Mouse (Mus musculus) T-helper 1 cell (primary cell): Measurements from ENCODE around the gene Barhl1.

Source experiments
- in situ Hi-C: fragments of 300-600 bp; cut with MboI, MseI; formaldehyde crosslinking; loops from one replicate; pipeline ENCODE4 v1.15.1; 2025; ENCODE audit warnings: high pct_unique_total_duplicates

The Barhl1 gene

DNA sequence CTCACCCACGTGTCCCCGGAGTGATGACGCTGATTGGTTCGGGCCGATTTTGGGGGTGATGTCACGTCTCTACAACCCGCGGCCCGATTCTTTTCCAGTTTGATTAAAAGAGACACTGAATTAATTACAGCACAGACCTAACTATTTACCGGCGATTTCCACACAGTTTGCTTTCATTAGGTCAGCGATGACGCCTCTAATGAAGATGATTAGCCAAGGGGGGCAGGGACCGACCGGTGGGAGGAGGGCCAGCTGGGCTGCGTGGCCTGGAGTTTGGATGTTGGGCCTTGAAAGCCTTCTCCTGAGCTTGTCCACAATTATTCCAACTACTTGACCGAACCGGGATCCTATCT, at the start of gene Barhl1:
Gene Barhl1 (minus strand): TSS at position 156 of the 353 bp plus-strand sequence.
- in situ Hi-C loops: no loop called here

GRCm38 (mm10) chr2:28963565-28963964, 47.1 kb upstream of the Barhl1 start:
- in situ Hi-C loops: no loop called here

- in situ Hi-C loops: no loop called here
Measured at GRCm38 (mm10) chr2:28961636-28962035, 45.2 kb upstream of the Barhl1 start.

- in situ Hi-C loops: no loop called here
Measured at GRCm38 (mm10) chr2:28961024-28961585, 44.6 kb upstream of the Barhl1 start.

- in situ Hi-C loops: no loop called here
Measured at GRCm38 (mm10) chr2:28956874-28957273, 40.4 kb upstream of the Barhl1 start.

GRCm38 (mm10) chr2:28954595-28954994, 38.1 kb upstream of the Barhl1 start:
- in situ Hi-C loops: no loop called here

GRCm38 (mm10) chr2:28952981-28953380, 36.5 kb upstream of the Barhl1 start:
- in situ Hi-C loops: no loop called here

GRCm38 (mm10) chr2:28946312-28946711, 29.8 kb upstream of the Barhl1 start:
- in situ Hi-C loops: no loop called here

DNA sequence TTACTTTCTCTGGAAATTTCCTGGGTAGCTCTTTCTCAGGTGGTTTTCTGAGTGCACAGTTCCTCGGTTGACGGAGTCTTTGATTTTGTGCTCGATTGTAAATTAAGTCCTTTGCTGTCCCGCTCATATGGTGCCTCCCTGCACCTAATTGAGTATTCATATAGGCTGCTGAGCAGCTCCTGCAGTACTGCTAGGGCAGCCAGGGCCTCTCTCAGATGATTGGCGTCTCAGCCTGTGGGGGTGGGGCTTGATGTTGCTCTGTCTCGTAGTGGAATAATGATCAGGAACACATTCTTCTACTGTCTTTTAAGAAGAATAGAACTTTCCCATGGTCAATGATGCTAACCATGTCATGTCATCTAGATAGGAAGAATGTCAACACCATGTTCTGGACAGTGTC, 28.9 kb upstream of the Barhl1 start:
- in situ Hi-C loops: no loop called here

DNA sequence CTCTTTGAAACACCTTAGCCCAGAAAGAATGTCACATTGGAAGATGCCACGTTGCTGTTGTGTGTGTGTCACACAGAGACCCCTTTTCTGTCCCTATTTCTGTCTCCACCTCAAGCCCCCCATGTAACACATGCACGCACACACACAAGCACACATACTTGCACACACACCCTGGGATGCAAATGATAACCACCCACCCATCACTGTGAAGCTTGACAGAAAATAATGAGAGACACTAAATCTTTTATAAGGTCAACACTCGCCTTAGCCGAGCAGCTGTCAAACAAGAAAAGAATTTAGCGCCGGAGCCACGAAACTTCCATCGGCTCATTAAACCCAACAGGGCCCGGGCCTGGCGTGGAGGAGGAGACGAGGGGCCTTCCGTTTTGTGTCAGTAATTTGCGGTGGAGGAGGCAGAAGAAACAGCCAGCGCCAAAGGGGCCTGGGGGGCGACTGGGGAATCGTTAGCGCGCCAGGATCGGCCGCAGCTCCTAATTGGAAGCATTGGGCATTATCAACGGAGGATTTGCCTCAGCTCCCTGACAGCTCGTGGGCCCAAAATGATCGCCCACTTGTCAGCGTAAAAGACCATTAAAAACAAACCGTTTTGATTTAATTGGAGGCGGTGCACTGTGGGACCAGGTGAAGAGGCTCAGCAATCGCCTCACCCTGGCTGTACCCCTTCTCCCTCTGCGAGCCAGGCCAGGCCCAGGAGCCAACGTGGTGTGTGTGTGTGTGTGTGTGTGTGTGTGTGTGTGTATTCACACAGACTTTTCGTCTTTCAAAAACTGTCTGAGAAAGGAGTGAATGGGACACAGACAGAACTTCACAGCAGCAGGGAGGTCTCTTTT, 27.4 kb upstream of the Barhl1 start:
- in situ Hi-C loops: no loop called here

DNA sequence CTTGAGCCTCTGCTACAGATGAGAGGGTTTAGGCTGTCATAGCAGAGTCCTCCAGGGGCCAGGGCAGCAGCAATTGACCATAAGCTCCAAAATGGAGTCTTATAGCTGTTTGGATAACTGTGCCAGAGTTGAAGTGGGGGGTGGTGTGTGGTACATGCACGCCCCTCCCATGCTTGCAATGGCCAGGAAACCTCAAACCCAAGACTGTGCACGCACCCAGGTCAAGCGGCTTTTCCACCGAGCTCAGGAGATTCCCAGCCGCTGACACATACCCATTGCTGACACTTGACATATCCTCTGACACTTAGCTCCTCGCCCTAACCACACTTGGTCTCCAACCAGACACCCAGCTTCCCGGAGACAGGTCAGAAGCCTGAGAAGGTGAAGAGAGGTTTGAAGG, 22.5 kb upstream of the Barhl1 start:
- in situ Hi-C loops: no loop called here

DNA sequence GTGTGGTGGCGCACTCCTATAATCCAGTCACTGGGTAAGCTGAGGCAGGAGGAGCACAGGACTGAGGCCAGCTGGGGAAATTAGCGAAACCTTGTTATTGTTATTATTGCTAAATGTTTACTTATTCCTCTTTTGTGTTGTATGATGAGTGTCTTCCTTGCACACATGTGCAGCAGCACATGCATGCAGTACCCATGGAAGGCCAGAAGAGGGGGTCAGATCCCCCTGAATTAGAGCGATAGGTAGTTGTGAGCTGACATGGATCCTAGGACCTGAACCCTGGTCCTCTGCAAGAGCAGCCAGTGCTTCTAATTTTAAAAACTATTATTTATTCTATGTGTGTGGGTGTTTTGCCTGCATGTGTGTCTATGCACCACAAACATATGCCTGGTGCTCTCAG, 14.1 kb upstream of the Barhl1 start:
- in situ Hi-C loops: no loop called here

GRCm38 (mm10) chr2:28923912-28924311, 7.4 kb upstream of the Barhl1 start:
- in situ Hi-C loops: loop anchor here (5.0 kb wide), 1 partner anchor 118 kb away; no protein-coding TSS in a partner anchor

GRCm38 (mm10) chr2:28919001-28919400, 2.5 kb upstream of the Barhl1 start:
- in situ Hi-C loops: no loop called here

GRCm38 (mm10) chr2:28917518-28918361, 1.3 kb upstream of the Barhl1 start:
- in situ Hi-C loops: no loop called here

GRCm38 (mm10) chr2:28917156-28917517, 669 bp upstream of the Barhl1 start:
- in situ Hi-C loops: no loop called here

DNA sequence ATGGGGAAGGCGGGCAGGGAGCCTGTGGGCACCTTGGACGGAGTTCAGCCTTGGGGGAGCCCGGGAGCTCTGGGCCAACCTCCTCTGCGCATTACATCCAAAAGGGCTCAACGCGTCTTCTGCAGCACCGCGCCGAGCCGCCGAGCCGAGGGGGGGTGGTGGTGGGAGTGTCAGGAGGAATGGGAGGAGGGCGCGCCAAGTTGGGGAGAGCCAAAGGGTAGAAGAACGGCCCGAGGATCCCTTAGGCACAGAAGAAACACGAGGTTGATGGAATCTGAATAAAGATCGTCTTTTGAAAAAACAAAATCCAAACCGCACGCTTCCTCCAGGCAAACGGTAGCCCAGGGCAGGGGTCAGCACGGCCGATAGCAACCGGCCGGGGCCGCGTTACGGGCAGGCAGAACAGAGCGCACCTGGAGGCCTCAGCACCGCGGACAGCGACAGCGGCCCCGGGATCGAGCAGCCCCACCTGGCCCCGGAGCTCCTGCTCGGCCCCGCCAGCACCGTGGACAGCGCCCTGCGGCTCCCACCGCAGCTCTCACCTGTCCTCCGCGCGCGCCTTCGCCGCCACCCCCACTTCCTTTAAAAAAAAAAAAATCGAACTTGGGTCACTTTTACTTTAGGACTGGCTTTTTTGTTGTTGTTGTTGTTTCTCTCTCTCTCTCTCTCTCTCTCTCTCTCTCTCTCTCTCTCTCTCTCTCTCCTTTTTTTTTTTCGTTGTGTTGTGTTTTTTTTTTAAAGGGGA, 528 bp downstream of the Barhl1 start:
- in situ Hi-C loops: no loop called here

GRCm38 (mm10) chr2:28915104-28915738, 1.2 kb downstream of the Barhl1 start:
- in situ Hi-C loops: no loop called here

GRCm38 (mm10) chr2:28914121-28914520, 2.3 kb downstream of the Barhl1 start:
- in situ Hi-C loops: no loop called here

DNA sequence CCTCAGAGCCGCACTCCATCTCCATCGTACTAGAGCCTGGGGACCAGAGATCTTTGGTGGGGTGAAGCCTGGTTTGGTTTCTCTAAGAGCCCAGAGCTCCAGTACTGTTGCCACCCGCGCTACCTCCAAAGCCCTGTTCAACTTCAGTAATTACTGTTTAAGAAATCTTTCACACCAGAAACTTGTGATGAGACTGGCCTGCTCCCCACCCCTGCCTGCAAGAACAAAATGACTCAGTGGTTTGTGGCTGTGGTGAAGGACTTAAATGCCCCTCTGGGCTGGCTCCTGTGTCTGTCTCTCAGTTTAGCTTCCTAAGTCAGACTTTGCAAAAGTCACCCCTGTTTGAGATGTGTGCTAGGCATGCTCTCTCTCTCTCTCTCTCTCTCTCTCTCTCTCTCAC, 3.5 kb downstream of the Barhl1 start:
- in situ Hi-C loops: no loop called here

GRCm38 (mm10) chr2:28912039-28912700, 4.3 kb downstream of the Barhl1 start:
- in situ Hi-C loops: no loop called here
